Mouse (Mus musculus) lung, postnatal 25 days (tissue): ENCODE results near the gene Stac2.

Source experiments
- DNase-seq: peaks from one replicate; pipeline ENCODE4 v3.0.0; 2022; ENCODE audit warnings: low spot score

Stac2 gene

DNA sequence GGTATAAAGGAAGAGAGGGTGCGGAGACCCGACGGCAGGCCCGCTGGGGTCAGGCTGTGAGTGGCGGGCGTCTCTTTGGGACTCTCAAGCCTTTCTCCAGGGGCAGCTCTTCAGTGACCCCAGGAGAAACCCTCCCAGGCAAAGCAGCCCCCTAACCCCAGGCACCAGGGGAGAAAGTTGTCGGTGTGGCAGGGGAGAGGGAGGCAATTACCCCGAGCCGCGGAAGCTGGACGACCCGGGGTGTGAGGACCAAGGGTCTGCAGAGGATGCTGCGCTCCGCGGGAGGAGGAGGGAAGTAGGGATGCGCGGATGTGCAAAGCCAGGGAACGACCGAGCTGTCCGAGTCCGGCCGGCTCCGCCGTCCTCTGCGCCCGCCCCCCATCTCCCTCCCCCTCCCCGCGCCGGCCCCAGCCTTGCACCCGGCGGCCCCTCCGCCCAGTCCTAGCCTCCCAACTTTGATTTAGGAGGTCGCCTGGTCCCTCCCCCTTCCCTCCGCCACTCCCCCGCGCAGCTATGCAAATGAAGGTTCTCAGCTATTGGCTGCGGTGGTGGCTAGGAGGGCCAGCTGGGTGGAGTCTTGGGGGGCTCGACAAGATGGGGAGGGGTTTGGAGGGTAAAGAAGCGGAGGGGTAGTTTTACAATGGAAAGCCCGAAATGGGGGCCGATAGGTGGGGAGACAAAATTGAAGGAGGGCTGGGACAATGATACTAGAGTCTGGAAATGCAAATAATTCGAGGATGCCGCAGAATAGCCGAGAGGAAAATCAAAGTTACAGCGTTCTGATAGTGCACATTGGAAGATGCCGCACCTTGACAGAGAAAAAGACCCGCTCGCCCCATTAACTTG is at the start of gene Stac2:
Gene Stac2 (minus strand): TSS at position 474 of the 846 bp plus-strand sequence.
- peak; percentile 65 for DNase-seq

DNA sequence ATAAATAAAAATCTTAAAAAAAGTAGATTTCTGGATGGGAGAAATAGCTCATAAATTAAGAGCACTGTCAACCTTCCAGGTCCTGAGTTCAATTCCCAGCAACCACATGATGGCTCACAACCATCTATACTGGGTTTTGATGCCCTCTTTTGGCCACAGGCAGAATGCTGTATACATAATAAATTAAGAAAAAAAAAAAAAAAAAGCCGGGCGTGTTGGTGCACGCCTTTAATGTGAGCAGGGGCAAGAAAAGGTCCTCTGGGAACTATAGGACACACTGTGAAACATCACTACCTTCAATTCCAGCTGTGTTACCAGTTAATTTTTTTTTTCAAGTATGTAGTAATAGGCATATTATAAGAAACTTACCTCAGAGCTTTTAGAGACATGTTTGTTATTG is 48.1 kb upstream of the Stac2 start:
- DNase-seq: no peak

DNA sequence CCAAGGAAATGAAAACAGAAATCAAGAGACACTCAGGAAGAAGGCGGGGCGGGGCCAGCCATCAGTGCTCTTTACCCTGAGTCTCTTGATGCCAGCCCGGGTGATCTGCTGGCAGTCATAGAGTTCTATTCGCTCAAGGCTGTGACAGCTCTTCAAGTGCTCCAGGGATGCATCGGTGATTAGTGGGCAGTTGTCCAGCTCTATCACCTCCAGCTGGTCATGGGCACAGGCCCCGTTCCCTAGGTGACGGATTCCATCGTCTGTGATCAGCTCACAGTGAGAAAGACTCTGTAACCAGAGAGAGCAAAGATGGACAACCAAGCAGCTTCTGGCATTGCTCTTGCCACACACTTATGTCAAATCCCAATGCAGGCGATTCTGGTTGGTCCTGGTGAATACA is 37.3 kb upstream of the Stac2 start:
- DNase-seq: no peak

DNA sequence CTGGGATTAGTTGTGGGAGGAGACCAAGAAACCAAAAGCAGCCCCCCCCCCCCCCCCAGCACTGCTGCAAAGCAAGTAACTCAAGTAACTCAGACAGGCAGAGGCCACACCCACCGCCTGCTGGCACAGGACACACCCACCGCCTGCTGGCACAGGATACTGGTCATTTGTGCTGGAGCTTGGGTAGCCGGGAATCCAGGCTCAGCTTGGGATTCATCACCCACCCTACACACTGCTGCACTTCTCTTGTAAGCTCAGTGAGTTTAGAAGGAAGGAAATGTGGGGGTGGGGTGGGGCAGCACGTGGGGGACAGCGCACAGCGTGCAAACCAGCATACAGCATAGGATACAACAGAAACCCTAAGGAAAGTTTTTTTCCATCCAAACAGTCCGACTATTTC is 35.0 kb upstream of the Stac2 start:
- DNase-seq: peak; percentile 43

DNA sequence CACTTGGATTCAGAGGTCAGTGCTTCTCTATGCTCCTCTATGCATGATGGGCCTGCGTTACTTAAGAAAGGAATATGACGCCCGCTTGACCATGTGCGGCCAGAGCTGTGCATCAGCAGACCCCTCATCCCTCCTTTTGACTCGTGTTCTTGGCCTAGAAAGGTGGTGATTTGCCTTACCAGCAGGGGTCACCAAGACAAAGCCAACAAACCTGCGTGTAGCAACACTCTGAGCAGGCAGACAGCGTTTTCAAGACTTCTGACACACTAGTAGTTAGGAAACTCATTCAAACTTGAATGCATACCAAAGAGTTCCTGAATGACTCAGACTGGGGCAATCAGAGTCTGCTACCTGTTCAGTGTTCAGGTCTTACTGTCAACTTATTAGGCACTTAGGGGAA is 33.3 kb upstream of the Stac2 start:
- no peak for DNase-seq

DNA sequence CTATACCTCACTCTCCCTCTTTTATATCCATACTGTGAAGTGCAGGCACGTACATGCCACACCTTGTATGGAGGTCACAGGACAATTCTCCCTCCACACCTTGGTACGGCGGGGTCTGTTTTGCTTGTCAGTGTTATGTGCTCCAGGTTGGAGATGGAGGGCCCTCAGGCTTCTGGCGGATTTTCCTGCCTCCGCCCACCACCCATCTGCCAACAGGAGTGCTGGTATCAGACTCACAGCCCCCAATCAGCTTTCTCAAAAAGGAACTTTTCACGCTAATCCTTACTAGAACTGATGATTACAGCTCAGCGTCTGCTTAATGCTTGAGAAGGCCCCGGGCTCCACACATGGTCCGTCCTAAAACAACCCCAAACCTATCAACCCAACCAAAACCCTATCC is 32.9 kb upstream of the Stac2 start:
- no peak for DNase-seq

DNA sequence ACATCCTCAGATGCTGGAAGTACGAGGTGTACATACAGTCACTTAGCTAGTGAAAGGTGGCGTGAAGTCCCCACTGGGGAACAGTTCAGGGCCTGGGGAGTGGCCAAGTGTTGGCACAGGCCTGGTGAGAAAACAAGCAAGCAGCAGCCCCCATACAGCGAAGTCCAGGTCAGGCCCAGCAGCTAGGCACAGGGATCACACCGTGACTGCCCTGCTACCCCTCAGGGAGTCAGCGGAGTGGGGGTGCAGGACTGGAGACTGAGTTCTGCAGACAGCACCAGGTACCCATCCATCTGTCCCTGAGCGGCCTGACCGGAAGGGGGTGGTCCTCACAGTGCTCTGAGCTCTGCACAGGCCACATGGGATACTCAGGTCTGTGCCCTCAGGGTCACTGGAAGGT is 29.5 kb upstream of the Stac2 start:
- DNase-seq: no peak

DNA sequence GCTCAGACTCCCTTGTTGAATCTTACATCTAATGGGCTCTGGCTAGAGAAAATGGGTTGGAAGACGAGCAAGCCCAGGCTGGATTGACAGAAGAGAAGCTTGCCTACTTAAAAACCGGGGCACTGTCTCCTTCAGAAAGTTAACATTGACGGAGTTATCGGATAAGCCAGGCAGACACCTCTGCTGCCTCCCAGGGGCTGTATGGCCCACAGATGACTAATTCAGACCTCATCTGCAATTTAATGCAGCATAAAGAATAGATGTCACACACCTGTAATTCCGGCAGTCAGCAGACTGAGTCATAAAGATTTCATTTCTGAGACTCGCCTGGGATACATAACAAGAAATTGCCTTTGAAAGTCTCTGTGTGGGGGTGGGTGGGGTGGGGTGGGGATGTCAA is 27.2 kb upstream of the Stac2 start:
- no peak for DNase-seq

DNA sequence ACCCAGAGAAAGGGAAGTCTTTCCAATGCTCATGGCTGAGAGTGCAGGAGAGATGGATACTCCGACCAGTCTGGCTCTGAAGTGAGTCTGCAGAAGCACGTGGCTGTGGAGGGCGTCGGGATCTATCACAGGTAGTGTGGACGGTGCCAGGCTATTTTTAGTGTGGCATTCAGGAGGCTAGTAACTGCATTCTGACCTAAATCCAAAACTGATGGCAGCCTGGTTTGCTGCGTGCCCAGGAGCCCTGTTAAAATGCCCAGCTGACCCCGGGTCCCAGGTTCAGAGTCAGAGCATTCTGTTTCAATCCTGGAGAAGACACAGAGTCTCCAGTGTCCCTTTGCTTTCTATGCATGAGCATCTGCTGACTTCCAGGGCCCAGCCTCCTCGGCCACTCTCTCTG is 23.8 kb upstream of the Stac2 start:
- DNase-seq: no peak

DNA sequence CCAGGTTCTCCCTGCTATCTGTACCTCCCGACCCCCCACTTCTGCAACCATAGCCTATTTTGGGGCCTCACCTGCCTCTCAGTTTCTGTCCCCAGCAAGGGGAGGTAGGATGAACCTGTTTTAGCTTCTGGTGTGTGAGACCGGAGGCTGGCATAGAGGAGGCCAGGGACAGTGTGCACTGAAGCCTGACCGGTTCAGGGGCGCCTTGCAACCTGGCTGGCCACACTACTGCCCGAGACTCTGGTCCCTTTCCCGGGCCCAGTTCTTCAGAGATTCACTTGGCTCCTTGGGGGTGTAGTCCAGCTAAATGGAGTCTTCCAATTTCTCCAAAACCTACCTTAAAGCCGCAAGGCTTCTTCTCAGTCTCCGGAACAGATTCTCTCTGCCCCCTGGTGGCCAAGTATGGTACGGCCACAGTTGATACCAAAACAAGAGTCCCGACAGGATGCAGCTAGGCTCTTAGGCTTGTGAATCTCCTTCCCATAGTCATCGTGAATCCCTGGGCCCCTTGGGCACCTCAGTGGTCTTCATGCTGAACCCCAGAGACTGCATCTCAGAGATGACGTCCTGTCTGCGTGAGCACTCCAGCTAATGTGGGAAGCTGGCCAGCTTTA is 22.0 kb upstream of the Stac2 start:
- peak; percentile 83 for DNase-seq

DNA sequence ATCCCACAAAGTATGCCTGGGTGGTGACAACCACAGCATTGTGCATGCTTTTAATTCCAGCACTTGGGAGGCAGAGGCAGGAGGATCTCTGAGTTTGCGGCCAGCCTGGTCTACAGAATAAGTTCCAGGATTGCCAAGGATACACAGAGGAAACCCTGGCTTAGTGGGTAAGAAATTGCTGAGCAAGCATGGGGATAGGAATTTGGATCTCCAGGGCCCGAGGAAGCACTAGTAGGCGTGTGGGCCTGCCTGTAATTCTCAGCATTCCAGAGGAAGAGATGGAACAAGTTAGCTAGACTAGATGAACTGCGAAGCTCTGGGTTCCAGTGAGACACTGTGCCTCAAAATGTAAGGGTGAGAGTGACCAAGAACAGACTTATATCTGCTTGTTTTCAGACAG is 20.2 kb upstream of the Stac2 start:
- DNase-seq: no peak

DNA sequence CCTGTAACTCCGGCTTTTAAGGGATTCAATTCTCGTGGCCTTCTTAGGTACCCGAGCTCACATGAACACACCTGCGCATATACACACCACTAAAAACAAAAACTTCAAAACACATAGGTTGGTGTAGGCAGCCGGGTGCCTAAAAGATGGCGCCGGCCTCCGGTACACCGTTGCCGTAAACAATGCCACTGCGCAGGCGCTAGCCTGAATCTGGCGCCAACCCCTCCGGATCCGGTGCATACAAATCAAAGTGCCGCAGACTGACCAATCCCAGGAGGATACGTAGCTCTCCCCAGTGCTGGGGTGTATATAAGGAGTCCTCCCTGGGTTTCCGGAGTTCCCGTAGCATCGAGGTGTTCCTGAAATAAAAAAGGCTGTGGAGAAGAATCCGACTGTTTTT is 14.0 kb upstream of the Stac2 start:
- no peak for DNase-seq

DNA sequence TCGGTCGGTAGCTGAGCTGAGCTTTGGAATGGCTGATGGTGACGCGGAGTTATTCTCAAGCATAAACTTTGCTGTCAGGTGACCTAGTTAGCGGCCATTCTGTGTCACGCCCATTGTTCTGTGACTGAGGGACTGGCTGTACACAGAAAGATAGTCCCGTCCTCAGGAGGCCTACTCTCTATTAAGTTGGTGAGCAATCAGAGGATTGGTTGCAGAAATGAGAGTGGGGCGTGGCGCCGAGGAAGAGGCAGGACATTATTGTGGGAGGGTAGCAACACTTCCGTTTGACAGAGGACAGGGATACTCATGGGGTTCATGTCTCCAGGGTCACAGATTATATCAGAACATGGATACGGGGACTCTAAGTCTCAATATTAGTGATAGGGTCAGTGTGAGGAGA is 12.9 kb upstream of the Stac2 start:
- no peak for DNase-seq

DNA sequence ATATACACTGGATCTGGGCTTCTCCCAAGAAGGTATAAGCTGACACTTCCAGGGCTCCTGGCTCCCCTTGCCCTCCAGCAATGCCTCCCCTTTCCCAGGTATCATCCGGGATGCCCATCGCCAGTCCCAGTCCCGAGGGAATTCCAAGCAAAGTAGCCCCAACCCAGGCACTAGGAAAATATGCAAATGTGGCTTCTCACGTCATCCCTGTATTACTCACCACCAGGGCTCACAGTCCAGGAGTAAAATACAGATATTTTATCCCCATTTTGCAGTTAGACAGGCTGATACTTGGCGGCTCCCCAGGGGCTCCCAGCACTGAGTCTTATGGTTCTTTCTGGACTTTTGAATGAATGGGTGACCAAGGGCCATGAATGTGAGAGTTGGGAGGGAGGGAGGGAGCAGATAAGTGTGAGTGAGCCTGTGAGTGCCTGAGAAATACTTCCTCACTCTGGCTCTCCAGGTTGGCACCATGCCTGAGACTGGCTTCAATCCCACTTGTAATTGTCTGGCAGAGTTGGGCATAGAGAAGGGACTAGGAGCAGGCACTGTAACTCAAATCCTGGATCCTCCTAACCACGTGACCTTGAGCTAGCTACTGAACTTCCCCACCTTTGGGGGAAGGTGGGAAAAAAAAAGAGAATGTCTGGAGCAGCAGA is 8.8 kb upstream of the Stac2 start:
- DNase-seq: peak; percentile 58

DNA sequence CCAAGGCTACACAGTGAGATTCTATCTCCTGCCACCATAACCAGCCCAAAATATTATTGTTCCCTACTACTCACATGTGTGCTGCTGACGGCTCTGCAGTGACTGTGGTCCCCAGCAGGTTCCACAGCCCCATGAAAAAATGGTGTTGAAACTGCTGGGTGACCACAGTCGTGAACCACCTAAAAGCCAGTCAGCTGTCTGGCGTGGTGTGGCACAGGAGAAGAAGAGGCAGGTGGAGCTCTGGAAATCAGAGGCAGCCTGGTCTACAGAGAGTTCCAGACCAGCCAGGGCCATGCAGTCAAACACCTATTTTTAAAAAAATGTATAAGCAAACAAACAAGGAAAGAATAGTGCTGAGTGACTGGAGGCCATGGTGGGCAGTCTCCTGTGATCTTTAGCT is 8.2 kb upstream of the Stac2 start:
- DNase-seq: no peak

DNA sequence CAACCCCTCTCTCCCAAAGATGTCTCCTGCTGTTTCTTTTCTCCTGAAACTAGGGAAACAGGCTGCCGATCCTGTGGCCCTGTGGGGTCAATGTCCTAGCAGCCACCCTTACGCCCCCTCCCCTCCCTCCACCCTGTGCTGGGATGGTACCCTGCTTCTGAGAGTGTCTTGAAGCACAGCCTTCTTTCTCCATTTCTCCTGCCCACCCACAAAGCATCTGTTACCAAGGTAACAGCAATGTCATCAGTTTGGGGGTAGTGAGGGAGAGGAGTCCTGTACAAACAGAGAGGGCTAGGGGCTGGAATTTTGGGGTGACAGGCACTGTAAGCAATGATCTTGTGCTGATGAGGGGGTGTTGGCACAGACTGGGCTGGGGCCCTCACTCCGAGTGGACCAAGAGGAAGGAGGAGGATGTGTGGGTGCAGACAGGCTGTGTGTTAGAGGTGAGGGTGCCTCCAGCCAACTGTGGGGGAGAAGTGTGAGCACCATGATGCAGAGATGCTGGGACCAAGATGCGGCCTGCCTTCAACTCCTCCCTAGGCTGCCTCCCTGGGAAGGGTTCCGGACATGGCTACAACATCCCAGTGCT is 6.9 kb upstream of the Stac2 start:
- no peak for DNase-seq

DNA sequence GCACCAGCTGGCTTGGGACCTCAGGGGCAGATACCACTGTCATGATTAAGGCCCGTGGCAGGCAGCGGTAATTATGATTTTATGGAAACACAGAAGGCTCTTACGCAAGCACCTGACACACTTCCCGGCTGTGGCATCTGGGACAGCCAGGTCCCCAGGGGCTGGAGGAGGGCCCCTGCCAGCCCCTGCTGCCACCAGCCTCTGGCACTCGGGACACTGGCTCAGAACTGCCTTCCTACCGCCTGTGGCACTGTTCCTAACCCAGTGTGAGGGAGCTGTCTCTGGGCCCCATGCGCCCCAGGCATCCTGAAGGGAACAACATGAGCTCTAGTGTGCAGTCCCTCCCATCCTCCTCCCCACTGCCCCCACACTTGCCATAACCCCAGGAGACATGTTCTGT is 6.4 kb upstream of the Stac2 start:
- DNase-seq: no peak

DNA sequence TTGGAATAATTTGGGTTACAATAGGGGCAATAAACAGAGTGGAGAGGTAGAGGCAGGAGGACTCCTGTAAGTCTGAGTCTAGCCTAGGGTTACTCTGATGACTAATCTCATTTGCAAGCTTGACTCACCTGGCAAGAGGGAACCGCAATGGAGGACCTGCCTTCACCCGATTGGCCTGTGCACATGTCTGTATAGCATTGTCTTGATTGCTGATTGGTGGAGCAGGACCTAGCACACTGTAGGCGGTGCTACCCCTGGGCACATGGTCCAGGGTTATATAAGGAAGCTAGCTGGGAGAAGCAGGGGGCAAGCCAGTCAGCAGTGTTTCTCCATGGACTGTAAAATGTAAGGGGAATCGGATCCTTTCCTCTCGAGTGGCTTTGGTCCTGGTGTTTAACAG is 4.7 kb upstream of the Stac2 start:
- no peak for DNase-seq

DNA sequence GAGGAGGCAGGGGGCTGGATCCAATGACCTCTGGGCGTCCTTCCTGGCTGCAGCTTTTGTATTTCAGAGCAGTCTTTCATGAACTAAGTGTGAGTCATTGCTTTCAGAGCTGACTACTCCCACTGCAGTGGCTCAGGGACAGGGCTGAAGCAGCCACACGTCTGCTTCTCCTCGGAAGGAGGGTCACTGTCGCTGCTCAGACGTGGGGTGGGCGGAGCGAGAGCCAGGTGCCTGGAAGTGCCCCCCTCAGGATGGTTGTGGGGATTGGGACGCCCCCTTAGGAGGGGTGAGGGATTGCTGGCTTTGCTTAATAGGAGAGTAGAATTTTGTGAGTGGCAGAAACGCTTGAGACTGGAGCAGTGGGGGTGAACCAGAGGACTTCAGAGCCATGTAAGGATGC is 4.2 kb upstream of the Stac2 start:
- DNase-seq: no peak

DNA sequence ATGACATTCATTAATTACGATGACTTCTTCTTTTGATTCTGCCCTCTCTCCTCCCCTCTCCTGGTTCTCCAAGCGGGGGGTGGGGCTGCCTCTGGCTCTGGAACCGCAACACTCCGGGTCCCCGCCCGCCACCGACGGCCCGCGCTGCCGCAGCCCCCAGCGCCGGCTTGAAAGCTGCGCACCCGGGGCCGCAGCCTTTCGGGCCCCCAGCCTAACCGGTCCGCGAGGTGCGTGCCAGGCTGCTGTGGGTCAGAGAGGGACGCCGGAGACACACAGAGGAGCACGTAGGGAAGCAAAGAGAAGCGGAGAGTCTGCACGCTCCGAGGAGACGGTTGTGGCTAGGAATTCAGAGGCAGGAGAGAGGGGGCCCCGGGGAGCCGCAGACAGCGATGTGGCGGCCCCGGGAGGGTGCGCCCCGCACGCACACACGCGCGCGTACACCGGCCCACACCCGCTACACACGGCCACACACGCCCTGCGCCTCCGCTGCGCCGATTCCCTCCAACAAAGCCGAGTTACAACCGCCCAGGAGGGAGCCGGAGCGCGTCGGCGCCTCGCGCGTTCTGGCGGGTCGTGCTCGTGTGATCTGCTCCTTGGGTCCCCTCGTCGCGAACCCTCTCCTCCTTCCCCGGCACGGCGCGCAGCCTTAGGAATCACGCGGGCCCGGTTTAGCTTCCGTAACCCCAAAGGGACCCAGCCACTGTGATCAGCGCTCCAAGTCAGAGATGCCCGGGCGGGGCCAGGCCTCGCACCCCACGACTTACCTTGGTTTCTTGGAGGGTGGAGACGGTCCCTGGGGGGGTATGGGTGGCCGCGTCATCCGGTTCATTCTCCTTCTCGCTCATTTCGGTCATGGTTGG is 903 bp downstream of the Stac2 start:
- peak; percentile 26 for DNase-seq

DNA sequence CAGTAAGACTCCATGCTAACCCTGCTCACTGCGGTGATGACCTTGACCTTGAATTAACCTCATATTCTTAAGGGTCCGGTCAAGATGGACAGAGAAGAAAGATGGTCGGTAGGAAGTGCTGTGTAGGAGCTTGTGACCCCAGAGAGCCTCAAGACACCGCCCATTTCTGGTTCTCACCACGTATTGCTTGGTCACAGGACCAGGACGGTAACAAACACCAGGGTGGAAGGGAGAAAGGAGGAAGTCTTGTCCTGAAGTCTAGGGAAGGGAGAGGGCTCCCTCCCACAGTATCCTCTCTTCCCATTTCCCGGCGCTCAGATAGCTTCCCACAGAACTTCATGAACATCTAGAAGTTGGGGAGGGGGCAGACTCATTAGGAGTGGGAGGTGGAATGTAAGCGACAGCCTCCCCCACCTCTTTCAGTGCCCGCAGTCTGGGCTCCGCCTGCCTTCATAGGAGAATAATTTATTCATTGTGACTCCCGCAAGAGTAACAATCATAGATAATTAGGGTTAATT is 1.6 kb downstream of the Stac2 start:
- peak; percentile 37 for DNase-seq

DNA sequence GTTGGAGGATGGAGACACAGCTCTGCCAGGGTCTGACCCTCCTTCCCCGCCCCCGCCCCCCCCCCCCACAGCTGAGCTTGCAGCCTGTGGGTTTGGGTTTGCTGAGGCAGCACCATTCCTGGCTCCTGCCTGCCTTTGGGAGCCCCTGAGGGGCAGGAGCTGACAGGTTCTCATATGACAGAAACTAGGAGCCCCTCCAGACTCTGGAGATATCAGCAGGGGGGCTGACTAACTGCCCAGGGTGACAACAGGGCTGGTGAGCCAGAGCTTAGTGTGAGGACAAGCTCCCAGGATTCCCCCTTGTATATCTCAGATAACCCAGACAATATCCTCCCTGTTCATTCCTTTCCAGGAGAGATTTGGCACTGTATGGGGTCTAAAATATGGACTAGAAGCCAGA is 2.3 kb downstream of the Stac2 start:
- DNase-seq: no peak
